Mouse (Mus musculus): ENCODE data around the gene Plekho1.
A peak's percentile ranks its signal among the peaks of the same experiment; 100 is the strongest.

Gene Plekho1

DNA sequence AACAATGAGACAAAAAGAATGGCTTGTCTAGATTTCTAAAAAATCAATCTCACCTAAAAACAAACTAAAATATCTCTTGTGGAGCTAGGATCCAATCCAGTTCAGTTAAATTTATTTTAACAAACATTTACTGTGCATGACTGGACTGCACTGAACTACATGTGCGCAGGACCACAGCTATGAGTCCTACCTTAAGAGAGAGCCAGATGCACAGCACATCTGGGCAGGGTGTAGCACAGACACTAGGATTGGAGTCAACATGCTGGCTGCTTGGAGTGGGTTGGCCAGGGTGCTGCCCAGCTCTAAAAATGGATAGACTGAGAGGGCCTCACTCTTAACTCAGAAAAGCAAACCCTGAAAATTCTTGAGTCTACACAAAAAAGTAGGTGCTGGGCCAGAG lies 5.8 kb upstream of the Plekho1 start:
- DNase-seq = no peak

DNA sequence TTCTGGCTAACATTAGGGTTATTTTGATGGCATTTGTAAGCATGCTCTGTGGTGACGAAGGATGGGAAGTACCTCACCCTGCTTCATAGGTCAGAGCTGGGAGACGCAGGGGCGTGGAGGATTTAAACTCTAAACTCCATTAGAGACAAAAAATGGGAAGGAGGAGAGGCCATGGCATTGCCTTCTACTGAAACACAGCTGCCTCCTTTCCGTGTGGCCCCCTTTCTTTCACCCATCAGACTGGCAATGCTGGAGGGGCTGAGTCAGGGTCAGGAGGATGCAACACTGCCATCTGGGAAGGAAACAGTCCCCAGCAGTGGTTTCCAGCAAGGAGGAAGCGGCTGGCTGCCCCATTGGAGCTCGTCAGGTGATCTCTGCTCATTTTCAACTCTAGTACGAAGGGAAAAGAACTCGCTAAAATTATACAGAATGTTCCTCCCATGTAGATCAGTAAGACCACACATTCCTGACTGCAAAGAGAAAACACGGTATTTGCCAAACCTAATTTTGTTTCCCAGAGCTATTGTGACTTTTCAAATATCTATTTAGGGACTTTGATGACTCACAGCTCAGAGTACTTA lies 5.2 kb upstream of the Plekho1 start:
- peak; percentile 43 for DNase-seq

DNA sequence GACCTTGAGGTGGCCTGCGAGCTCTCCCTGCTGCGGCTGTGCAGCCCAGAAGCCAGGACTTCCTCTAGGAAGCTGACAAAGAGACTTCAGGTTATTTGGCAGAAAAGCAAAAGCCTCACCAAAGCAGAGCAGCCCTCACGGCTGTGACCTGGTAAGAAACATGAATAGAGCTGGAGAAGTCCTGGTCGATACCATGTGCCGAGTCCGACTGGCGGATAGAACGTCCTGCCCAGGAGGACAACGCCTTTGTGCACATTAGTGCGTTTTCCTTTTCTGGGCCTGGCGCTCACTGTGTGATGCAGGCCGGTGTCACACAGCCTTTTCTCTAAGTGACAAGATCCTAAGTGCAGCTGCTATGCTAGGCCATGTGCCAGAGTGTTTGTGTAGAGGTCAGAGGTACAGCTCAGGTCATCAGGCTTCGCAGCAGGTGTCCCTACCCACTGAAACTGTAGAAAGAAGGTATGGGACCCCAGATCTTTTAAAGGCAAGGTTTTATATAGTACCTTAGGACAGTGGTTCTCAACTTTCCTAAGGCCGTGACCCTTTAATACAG lies 4.4 kb upstream of the Plekho1 start:
- DNase-seq = no peak

DNA sequence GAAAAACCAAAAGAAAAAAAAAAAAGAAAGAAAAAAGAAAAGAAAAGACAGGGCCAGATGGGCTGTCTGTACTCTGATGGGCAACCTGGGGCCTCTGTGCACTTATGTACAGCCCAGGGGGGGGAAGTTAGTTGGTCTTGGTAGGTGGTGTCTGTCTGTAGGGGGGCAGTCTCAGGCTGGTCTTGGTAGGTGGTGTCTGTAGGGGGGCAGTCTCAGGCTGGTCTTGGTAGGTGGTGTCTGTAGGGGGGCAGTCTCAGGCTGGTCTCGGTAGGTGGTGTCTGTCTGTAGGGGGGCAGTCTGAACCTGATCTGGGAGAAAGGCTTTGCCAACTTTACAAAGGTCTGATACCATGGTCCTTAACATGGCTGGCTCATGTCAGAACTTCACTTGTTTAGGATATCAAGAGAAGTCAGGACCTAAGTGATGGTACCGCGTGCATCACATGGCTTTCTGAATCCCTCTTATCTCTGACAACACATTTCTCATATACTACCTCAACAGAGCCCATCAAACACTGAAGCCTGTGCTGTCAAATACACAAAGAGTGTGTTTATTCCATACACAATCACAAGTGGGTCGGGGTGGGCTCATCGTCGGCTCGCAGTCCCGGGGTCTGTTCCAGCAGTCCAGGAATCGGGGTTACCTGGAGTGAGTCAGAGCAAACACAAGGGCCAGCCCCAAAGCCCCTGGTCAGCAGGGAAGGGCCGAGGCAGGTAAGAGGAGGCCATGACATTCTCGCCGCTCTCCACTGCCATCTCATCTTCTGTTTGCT lies 3.7 kb upstream of the Plekho1 start:
- DNase-seq = no peak

DNA sequence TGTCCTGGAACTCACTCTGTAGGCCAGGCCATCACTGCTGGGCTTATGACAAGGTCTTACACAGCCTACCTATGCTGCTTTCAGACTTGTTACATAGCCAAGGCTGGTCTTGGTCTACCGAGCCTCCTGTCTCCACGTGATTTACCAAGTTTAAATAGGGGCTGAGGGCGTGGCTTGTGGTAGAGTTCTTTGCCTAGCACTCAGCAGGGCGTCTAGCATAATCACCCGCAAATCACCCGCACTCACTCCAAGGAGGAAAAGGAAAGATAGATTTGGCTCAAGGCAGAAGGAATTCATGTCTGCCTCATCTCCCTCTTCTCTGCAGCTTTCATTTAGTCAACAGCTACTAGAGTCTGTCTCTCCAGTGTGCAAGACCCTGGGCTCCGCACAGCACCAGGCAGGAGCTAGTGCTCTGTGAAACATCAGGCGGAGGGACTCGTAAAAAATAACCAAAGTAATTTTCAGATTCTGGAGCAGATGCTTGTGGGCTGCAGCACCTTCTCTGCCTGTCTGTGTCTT lies 1.5 kb upstream of the Plekho1 start:
- DNase-seq = peak; percentile 62

DNA sequence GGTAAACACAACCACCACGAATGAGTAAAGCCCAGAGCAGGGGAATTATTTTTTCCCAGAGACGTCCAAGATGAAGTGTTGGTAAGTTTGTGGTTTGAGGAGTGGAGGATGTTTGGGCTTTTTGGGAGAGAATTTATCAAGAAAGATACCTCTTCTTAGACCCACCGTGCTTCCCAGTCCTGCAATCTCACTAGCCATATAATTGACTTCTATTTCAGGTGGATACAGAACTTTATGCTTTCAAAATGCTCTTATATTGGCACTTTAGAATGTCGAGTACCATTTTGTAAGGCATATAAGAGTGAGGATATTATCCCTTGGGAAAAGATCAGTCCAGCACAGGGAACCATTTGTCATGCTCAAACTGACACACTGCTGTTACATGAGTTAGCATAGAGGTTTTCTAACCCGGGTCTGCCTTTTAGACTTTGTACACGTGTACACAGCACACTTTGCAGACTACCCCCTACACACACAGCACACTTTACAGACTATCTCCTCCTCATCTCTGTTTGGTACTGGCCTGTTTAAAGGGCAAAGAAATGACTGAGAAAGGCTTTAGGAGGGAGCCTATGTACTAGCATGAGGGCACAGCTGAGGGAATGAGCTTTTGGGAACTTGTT lies 761 bp upstream of the Plekho1 start:
- no peak for DNase-seq

DNA sequence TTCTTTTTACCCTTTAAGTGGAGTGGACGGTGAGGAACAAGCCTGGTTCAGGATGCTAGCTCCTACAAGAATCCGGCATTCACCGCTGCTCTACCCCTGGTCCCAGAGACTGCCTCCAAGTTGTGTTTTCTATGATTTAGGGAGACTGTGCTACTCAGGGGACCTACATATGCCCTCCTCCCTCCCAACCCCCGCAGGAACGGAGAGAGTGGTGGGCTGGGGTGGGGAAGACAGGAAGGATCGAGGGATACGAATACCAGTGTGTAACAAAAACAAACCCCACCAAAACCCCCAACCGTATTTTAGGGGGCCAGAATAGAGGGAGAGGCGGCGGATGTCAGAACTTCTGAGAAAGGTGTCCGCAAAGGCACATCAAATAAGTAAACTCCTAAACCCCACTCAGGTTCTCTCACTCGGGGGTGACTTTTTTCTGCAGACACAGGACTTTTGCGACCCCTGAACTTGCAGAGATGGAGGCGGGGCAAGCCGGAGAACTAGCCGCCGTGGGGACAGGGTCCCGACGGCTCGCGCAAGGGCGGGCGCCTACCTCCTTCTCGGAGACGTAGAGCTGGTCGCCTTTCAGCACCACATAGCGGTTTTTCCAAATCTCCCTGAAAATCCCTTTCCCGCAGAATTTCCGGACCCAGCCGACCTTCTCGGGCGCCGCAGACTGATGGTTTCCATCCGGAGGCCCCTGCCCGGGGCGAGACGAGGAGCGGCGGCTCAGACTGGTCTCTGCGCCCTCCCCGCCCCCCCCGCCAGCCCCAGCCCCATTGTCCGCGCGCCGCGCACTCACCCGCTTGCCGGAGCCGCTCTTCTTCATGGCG lies 613 bp downstream of the Plekho1 start:
- no peak for DNase-seq

DNA sequence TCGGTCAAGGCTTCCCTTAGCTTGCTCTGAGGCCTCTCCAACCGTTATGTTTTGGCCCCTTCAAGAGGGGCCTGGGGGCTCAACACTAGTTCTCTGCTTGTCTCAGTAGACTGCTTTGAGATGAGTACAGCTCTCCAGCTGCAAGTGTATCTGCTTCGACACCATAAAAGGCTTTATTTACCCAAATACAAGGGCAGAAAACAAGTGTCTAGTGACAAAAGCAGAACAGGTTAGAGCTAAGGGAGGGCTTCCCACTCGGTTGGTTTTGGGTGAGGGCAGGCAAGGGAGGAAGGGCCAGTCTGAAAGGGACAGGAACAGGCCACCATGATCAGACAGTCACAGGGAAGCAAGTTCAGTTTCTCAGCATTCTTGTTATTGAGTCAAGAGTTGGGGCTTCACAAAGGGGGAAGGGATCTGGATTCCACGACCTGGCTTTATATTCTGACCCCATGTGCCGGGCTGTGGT lies 1.4 kb downstream of the Plekho1 start:
- no peak for DNase-seq

DNA sequence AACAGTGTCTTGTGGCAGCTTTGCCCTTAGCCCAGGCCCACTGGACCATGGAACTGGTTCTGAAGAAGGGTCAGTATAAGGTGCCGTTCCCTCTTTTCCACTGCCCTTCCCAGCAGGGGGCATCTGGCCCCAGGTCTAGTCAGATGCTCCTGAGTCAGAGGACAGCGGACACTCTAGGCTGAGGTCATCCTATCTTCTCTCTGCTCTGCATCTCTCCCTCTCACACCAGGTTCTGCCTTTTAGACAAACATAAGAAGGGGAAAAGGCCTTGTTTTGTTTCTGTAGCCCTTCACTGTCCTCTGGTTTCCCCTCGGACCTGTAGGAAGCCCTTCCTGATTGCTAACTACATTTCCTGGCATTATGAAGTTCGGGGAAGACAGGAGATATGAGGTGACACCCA lies 1.9 kb downstream of the Plekho1 start:
- DNase-seq = no peak

DNA sequence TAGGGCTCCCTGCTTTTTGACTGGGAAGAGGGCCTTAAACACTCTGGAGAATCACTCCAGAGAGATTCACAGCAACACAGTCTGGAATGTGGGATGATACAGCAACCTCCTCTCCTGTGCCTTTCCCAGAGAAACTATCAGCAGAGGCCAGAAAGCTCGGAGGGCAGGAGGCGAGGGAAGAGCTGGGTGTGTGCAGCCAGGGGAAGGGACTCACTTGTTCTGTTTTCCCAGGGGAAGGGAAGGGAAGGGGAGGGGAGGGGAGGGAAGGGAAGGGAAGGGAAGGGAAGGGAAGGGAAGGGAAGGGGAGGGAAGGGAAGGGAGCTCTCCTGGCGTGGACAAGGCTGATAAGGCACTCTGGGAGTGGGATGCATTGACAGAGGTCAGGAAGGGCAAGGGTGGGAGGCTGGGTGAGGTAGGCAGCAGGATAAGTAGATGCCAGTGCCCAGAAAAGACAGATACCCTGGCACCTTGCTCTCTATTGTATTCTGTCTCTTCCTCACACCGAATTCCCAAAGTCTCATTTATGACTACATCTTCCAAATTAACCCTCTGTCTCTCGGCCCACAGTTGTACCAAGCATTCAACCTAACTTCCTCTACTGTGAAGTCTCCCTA lies 2.7 kb downstream of the Plekho1 start:
- DNase-seq = no peak

DNA sequence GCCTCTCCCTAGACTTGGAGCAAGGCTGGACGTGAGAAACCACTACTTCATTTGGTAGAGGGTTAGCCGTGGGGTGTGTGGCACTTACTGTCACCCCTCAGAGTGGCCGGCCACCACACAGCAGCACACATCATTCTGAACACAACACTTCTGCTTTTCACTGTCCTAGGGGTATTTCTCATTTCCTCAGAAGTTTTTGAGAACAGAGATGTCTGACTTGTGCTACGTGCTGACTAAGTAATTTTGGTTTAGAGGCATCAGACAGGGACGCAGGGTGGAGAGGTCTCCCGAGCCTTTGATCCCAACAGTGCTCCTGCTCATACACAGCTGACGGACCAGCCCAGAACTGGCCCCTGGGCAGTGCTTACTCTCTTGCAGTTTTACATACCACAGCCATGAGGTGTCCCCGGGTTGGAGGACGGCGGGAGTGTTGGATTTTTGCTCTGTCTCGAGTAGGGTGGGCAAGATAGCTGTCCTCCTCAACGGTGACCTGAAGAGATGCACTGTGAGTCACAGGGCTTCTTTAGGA lies 5.3 kb downstream of the Plekho1 start:
- no peak for DNase-seq

DNA sequence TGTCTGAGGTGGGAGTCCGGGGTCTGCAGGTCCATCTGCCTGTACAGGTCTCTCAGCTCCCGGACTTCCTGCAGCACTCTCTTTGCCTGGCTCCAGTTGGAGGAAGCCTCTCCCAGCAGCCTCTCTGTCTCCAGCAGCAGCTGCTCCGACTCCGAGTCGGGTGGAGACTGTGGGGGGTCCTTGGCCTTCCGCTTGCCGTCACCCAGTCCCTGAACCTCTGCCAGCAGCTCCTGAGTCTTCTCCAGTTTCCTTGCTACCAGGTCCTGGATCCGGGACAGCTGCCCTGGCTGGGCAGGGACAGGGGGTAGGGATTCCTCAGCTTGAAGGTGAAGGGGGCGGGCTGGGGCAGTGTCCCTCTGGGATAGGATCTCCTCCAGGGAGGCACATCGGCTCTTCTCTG lies 6.8 kb downstream of the Plekho1 start:
- DNase-seq = no peak

DNA sequence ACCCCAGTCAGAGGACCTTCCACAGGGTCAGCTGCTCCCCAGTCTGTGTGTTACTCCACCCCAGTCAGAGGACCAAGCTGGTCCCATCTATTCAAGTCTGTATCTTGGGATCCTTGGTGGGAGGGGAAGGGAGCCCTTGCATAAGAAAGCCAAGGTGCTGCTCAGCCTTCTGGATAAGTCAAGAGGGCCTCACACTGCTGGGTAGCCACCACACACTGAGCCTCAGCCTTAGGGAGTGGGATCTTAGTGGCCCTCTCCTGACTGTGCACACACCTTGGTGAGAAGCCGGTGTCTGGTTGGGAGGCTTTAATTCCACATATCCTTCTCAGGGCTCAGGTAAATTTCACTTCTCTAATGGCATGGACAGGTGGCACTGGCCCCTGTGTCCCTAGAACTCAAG lies 7.7 kb downstream of the Plekho1 start:
- DNase-seq = no peak

DNA sequence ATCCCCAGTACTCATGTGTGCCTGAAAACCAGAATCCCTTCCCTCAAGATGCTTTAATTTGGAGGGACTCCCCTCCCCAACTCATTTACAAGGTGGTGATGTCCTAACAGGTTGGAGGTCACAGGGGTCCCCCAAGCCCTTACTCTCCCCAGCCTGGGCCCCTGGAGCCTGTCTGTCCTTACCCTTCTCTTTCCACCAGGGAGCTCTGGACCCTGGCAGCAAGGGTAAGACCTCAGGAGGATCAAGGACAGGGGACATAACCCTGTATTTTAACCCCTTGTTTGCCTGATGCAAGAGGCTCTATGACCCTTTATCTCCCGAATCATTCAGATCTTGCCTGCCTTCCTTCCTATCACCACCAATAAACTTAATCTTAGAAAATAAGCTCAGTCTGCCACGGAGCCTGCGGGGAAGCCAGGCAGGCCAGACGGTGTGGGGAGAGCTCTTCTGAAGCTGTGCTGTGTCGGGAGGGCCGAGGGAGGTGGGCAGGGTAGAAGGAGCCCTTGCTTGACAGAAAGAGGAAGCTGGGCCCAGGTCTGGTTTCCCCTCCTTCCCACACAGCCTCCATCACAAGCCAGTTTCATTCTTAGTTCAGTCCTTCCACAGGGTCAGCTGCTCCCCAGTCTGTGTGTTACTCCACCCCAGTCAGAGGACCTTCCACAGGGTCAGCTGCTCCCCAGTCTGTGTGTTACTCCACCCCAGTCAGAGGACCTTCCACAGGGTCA lies 8.3 kb downstream of the Plekho1 start:
- no peak for DNase-seq

DNA sequence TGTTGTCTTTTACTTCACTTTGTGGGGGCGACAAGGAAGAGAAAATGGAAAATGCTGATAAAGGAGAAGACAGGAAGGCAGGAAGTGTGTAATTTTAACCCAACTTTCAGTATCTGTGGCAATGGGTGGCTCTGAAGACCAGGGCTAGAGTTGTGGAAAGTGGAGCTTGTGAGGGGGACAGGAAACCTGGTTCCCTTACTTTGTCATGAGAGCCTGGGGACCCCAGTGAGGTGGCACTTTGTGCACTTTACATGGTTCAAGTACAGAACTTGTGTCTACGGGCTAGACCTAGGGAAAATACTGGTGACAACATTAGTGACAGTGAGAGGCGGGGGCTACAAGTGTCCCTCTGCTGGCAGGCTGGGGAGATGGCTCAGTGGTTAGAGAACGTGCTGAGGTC lies 8.8 kb downstream of the Plekho1 start:
- DNase-seq = no peak

DNA sequence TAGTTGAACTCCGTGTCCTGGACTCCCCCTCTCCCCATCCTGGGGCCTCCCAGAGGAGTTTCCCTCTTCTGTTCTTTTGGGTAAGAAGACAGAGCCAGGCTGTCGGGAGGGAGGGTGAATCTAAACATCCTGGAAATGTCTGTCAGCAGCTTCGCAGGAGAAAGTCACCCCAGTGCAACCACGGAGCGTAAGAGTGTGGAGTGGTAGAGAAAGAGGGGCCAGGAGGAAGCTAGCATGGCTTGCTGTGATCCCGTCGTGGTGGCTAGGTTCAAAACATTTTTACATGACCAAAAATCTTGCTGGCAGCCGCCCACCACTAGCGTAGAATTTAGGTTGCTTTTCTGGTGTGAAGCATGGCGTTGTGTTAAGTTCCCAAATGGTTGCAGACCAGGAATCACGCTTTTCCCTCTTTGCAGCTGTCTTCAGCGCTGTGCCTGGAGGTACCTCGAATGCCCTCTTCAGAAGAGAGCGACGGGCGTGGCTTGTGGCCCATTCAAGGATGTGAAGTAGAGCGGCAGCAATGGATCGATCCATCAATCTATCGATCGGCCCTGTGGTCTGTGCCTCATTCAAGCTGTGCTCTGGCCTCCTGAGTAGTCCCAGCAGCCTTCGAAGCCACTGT lies 9.7 kb downstream of the Plekho1 start:
- peak; percentile 65 for DNase-seq

DNA sequence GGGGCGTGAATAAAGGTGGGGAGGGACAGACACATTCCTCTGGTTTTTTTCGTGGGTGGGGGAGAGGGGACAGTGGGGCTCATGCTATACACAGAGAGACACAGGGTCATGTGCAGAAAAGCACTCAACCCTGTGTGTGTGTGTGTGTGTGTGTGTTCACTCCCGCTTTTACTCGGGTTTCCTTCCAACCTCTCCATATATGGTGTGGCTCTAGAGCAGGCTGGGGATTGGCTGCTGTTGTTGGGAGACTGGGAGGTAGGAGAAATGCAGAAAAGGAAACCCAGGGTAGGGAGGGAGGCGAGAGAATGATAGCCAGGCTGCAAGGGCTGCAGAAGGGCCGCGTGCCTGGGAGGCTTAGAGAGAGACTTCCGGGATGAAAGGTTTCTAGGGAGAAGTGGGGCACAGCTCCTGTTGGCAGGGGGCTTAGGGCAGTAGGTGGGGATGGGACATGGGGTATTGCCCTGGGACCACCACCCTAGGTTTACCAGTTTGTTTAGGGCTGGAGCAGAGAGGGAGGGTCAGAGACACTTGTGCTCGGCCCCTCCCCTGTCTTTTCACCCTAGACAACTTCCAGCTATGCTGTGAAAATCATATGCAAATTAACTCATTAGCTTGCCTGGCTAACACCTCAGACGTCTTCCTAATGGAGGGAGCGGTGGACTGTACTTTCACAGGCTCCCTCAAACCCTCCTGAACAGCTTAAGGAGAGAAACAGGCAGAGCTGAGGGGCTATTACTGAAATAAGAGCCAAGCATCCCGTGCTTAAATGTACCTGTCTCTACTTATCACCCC lies 10.4 kb downstream of the Plekho1 start:
- DNase-seq = peak; percentile 71

DNA sequence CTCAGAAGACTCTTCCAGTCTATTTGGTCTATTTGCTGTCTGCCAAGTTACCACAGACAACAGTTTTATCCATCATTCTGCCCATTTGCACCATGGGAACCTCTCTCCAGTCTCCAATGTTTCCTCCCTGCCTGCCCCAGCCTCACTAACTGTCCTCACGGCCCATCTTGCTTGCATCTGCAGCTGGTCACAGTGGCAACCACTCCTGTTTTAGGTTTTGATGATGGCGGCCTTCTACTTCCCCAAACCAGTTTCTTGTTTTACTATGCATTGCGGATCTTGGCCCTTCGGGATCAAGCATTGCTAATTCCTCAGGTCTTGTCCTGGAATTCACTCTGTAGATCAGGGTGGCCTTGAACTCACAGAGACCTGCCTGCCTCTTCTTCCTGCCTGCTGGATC lies 13.7 kb downstream of the Plekho1 start:
- DNase-seq = no peak

DNA sequence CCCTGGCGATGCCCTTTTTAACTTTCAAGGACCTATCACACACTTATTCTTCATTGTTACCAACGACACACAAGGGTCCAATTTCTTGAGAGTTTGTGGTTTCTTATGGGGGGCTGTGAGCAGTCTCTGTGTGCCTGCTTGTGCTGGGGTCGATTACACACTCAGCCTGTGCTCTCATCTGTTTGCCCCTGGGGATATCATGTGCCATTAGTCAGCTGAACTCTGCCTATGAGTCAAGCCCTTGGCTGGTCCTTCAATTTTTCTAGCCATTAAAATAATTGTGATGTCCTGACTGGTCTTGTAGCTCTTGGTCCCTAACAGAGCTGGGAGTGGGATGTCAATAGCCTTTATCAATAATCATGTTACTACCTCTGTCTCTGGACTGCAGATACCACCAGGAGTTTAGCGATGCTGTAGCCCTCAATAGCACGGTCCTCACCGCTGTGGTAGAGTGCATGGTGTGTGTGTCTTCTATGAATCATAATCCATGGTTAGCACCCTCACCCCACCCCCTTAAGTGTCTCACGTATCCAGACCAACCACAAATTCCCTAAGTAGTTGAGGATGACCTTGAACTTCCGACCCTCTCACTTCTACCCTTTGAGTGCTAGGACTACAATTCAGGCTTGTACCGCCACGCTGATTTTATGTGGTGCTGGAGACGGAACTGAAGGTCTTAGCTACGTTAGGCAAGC lies 15.4 kb downstream of the Plekho1 start:
- DNase-seq = no peak

All from right cerebral cortex, postnatal 25 days (tissue).